Mouse (Mus musculus): ENCODE measurements around the gene Pdcd11. TPM values are rescaled to one million over a fixed set of nuclear protein-coding genes. Genes with fewer than 3 reads are reported as not detected.
A peak's percentile ranks its signal among the peaks of the same experiment; 100 is the strongest.

Gene Pdcd11
- polyA plus RNA-seq, 1 experiment from 2014 or later, result 10.4 TPM

- Histone ChIP-seq H3K4me1 (peaks cover 11% of the 10 kb centered on the region), H3K27ac (no peak overlapping the region), H3K9ac (no peak overlapping the region), H3K4me3 (no peak overlapping the region), H3K4me2 (no peak overlapping the region), H3K36me3 (ENCODE audit: poor library complexity, severe bottlenecking) (no peaks in the 10 kb centered on the region), H3K9me3 (replicated peaks) (peaks cover 4% of the 10 kb centered on the region; the same call in 1 of the 2 replicates), H3K27me3 (peaks cover 55% of the 10 kb centered on the region)
- ATAC-seq, result no peak
- 81% methylated on average over 2 of the region's 2 CpGs for WGBS
Observed at GRCm38 (mm10) chr19:47176916-47177505, 86.4 kb downstream of the Pdcd11 start.

GRCm38 (mm10) chr19:47178001-47178400 lies 87.4 kb downstream of the Pdcd11 start:
- ATAC-seq, result peak; percentile 56; the same call in 1 of the 2 replicates
- H3K27ac ChIP-seq, result no peak overlapping the region

GRCm38 (mm10) chr19:47178431-47179271 lies 88.1 kb downstream of the Pdcd11 start, which contains the start of gene Neurl1a:
Gene Neurl1a (plus strand): TSS chr19:47178820.
- peaks cover 7% of the 10 kb centered on the region; the same call in 1 of the 2 replicates for H3K9me3 ChIP-seq (replicated peaks)
- H3K4me2 ChIP-seq, result peak within 1 kb of the TSS; percentile 99
- no peaks in the 10 kb centered on the region for H3K36me3 ChIP-seq (ENCODE audit: poor library complexity, severe bottlenecking)
- H3K27me3 ChIP-seq, result peaks cover 56% of the 10 kb centered on the region
- H3K4me1 ChIP-seq, result peaks cover 11% of the 10 kb centered on the region
- ATAC-seq, result peak; percentile 78
- peak within 1 kb of the TSS; percentile 73 for H3K9ac ChIP-seq
- peak within 1 kb of the TSS; percentile 66 for H3K4me3 ChIP-seq
- WGBS, result under 1% methylated on average over 58 of the region's 98 CpGs
- peak within 1 kb of the TSS; percentile 35; the same call in 1 of the 2 replicates for H3K27ac ChIP-seq

More at GRCm38 (mm10) chr19:47178001-47178400, 87.4 kb downstream of the Pdcd11 start:
- peaks cover 56% of the 10 kb centered on the region for H3K27me3 ChIP-seq
- peak overlapping the region; percentile 99 for H3K4me2 ChIP-seq
- H3K4me3 ChIP-seq, result peak overlapping the region; percentile 66
- peaks cover 11% of the 10 kb centered on the region for H3K4me1 ChIP-seq
- H3K9ac ChIP-seq, result no peak overlapping the region
- H3K9me3 ChIP-seq (replicated peaks), result peaks cover 7% of the 10 kb centered on the region; the same call in 1 of the 2 replicates
- H3K36me3 ChIP-seq (ENCODE audit: poor library complexity, severe bottlenecking), result no peaks in the 10 kb centered on the region
- 27% methylated on average over 10 of the region's 10 CpGs for whole genome bisulfite sequencing

GRCm38 (mm10) chr19:47179272-47179809 lies 88.8 kb downstream of the Pdcd11 start:
- H3K27me3 ChIP-seq, result peaks cover 56% of the 10 kb centered on the region
- ATAC-seq, result peak; percentile 44
- H3K36me3 ChIP-seq (ENCODE audit: poor library complexity, severe bottlenecking), result no peaks in the 10 kb centered on the region
- H3K4me1 ChIP-seq, result peaks cover 11% of the 10 kb centered on the region
- peak overlapping the region; percentile 35; the same call in 1 of the 2 replicates for H3K27ac ChIP-seq
- H3K9me3 ChIP-seq (replicated peaks), result peaks cover 7% of the 10 kb centered on the region; the same call in 1 of the 2 replicates
- peak overlapping the region; percentile 99 for H3K4me2 ChIP-seq
- H3K9ac ChIP-seq, result peak overlapping the region; percentile 73
- H3K4me3 ChIP-seq, result peak overlapping the region; percentile 66
- under 1% methylated on average over 35 of the region's 42 CpGs for WGBS

GRCm38 (mm10) chr19:47180011-47180410 lies 89.4 kb downstream of the Pdcd11 start:
- H3K9me3 ChIP-seq (replicated peaks), result peaks cover 7% of the 10 kb centered on the region; the same call in 1 of the 2 replicates
- H3K36me3 ChIP-seq (ENCODE audit: poor library complexity, severe bottlenecking), result no peaks in the 10 kb centered on the region
- H3K4me3 ChIP-seq, result peak overlapping the region; percentile 66
- H3K4me2 ChIP-seq, result peak overlapping the region; percentile 99
- 19% methylated on average over 8 of the region's 8 CpGs for WGBS
- peaks cover 56% of the 10 kb centered on the region for H3K27me3 ChIP-seq
- H3K4me1 ChIP-seq, result peaks cover 11% of the 10 kb centered on the region
- peak overlapping the region; percentile 73 for H3K9ac ChIP-seq
- ATAC-seq, result no peak
- H3K27ac ChIP-seq, result no peak overlapping the region

Other genes starting within 250 kb of the Pdcd11 start
- gene Ina, start 76.1 kb upstream of the Pdcd11 start, polyA plus RNA-seq (2015; fragmentation: Nextera tagmentation; extraction: Ambion mirVana), result 206 and 221 TPM in 2 replicates
- 68.8 and 83.9 TPM in 2 replicates for gene Nt5c2, start 75.6 kb upstream of the Pdcd11 start, polyA plus RNA-seq (2015; fragmentation: Nextera tagmentation; extraction: Ambion mirVana)
- 26.8 and 30.6 TPM in 2 replicates for gene Pcgf6, start 39.9 kb upstream of the Pdcd11 start, polyA plus RNA-seq (2015; fragmentation: Nextera tagmentation; extraction: Ambion mirVana)
- gene Taf5, start 23.0 kb upstream of the Pdcd11 start, polyA plus RNA-seq (2015; fragmentation: Nextera tagmentation; extraction: Ambion mirVana), result 6.9 and 7.0 TPM in 2 replicates
- gene Usmg5, start 121 bp upstream of the Pdcd11 start, polyA plus RNA-seq (2015; fragmentation: Nextera tagmentation; extraction: Ambion mirVana), result 1,392 and 1,705 TPM in 2 replicates
- gene Calhm2, start 47.5 kb downstream of the Pdcd11 start, polyA plus RNA-seq (2015; fragmentation: Nextera tagmentation; extraction: Ambion mirVana), result 1.0 and 1.4 TPM in 2 replicates
- gene Calhm1, start 53.5 kb downstream of the Pdcd11 start, polyA plus RNA-seq (2015; fragmentation: Nextera tagmentation; extraction: Ambion mirVana), result not detected in 2 replicates
- gene Calhm3, start 67.0 kb downstream of the Pdcd11 start, polyA plus RNA-seq (2015; fragmentation: Nextera tagmentation; extraction: Ambion mirVana), result not detected in 2 replicates
- gene Neurl1a, start 88.1 kb downstream of the Pdcd11 start, polyA plus RNA-seq (2015; fragmentation: Nextera tagmentation; extraction: Ambion mirVana), result 2.8 and 4.4 TPM in 2 replicates